Mouse (Mus musculus) midbrain, embryonic 15.5 days (tissue): ENCODE data around the gene Lsamp. TPM values are rescaled to one million over a fixed set of nuclear protein-coding genes. Genes with fewer than 3 reads are reported as not detected.

Source experiments
- ATAC-seq: fragments of 200-750 bp; cut with Nextera tagmentation; replicated peaks from 2 replicates; pipeline ENCODE4 v1.8.0; 2017; ENCODE audit warnings: moderate TSS enrichment
- H3K27ac ChIP-seq: fragments of 300-500 bp; sonication (generic); 2 replicates; pipeline ENCODE4 v1.5.1; 2015; ENCODE audit warnings: mild to moderate bottlenecking, inconsistent platforms
- H3K27me3 ChIP-seq: fragments of 300-500 bp; sonication (generic); replicated peaks from 2 replicates; pipeline ENCODE4 v1.6.1; 2015; ENCODE audit warnings: inconsistent platforms
- H3K36me3 ChIP-seq: fragments of 300-500 bp; sonication (generic); replicated peaks from 2 replicates; pipeline ENCODE4 v1.6.1; 2015; ENCODE audit warnings: inconsistent platforms
- H3K4me1 ChIP-seq: fragments of 300-500 bp; sonication (generic); 2 replicates; pipeline ENCODE4 v1.6.1; 2015; ENCODE audit warnings: inconsistent platforms
- H3K4me2 ChIP-seq: fragments of 300-500 bp; sonication (generic); 2 replicates; pipeline ENCODE4 v1.6.1; 2015; ENCODE audit warnings: inconsistent platforms, mild to moderate bottlenecking, moderate library complexity
- H3K4me3 ChIP-seq: fragments of 300-500 bp; sonication (generic); 2 replicates; pipeline ENCODE4 v1.5.1; 2015; ENCODE audit warnings: mild to moderate bottlenecking, inconsistent platforms
- H3K9ac ChIP-seq: fragments of 300-500 bp; sonication (generic); 2 replicates; pipeline ENCODE4 v1.6.1; 2015; ENCODE audit warnings: mild to moderate bottlenecking, inconsistent platforms
- H3K9me3 ChIP-seq: fragments of 300-500 bp; sonication (generic); 2 replicates; pipeline ENCODE4 v1.6.1; 2016; ENCODE audit warnings: inconsistent platforms
- WGBS: fragments of 180-500 bp; shearing (Covaris S2); methylation state at CpG from one replicate; pipeline ENCODE4 v1.1.7; 2015; ENCODE audit warnings: mixed read lengths; 5-methylcytosine and 5-hydroxymethylcytosine counted together
- polyA plus RNA-seq: library from polyadenylated mRNA; unstranded; fragments of >200 nt; fragmentation: Nextera tagmentation; extraction: Ambion mirVana; gene quantifications from 2 replicates; pipeline ENCODE4 v1.2.1, GENCODE M21; 2015

The Lsamp gene
- polyA plus RNA-seq, 1 experiment from 2014 or later, result 107 TPM

DNA sequence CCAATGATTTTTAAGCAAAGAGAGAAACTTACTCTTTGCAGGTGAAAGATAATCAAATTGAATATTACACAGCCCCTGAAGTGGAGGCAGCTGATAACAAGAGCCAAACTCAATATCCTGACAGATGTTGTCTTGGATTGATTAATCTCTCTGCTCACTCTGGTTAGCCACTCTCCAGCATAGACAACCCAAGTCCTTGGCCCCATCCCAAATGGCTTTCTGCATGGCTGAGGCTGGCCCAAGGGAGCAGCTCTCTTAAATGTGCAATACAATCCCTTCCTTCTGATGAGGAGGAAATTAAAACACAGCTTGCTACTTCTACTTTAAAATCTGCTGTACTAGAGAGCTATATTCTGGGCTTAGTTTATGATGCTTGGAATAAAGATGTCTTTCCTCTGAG lies 1572.9 kb downstream of the Lsamp start:
- Histone ChIP-seq H3K27ac (no peak overlapping the region), H3K4me2 (no peak overlapping the region), H3K36me3 (no peaks in the 10 kb centered on the region), H3K27me3 (no peaks in the 10 kb centered on the region), H3K9ac (no peak overlapping the region), H3K9me3 (no peaks in the 10 kb centered on the region), H3K4me1 (peaks cover 5% of the 10 kb centered on the region), H3K4me3 (no peak overlapping the region)
- ATAC-seq, result no peak

- H3K4me1 ChIP-seq, result 0 out of 2 replicates have a peak, but pooled peaks cover 10% of the 10 kb centered on the region
- no peak overlapping the region for H3K27ac ChIP-seq
- ATAC-seq, result no peak
- H3K36me3 ChIP-seq, result no peaks in the 10 kb centered on the region
- WGBS, result 71% methylated on average over 2 of the region's 2 CpGs
- no peaks in the 10 kb centered on the region for H3K9me3 ChIP-seq
- H3K27me3 ChIP-seq, result no peaks in the 10 kb centered on the region
- H3K4me2 ChIP-seq, result no peak overlapping the region
- H3K9ac ChIP-seq, result no peak overlapping the region
- H3K4me3 ChIP-seq, result no peak overlapping the region
Measured at GRCm38 (mm10) chr16:41565233-41565632, 1581.1 kb downstream of the Lsamp start.

GRCm38 (mm10) chr16:41588675-41589301 lies 1604.6 kb downstream of the Lsamp start:
- Histone ChIP-seq H3K4me3 (no peak overlapping the region), H3K9ac (no peak overlapping the region), H3K36me3 (no peaks in the 10 kb centered on the region), H3K4me1 (peaks cover 2% of the 10 kb centered on the region; the same call in 1 of the 2 replicates), H3K27me3 (no peaks in the 10 kb centered on the region), H3K27ac (peak overlapping the region; percentile 63), H3K9me3 (no peaks in the 10 kb centered on the region), H3K4me2 (no peak overlapping the region)
- peak; percentile 87 for ATAC-seq
- WGBS, result 24% methylated on average over 5 of the region's 5 CpGs

DNA sequence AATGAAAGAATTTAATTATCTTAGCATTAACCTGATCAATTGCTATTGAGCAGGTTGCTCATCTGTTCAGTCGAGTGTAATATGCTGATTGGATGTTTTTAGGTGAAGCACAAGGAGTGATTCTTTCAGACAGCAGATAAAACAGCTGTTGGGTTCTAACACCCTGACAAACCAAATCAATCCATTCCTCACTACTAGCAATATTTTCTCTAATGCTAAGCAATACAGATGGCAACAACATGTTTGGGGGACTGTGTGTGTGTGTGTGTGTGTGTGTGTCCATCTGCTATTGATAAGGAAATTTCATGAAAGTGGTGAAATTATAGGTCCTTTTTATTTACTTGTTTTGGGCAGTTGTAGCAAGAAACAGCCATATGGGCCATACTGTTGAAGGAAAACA lies 1628.1 kb downstream of the Lsamp start:
- H3K4me1 ChIP-seq, result no peaks in the 10 kb centered on the region
- no peaks in the 10 kb centered on the region for H3K36me3 ChIP-seq
- no peaks in the 10 kb centered on the region for H3K9me3 ChIP-seq
- no peak for ATAC-seq
- 67% methylated on average over 1 of the region's 1 CpGs for WGBS
- no peak overlapping the region for H3K9ac ChIP-seq
- H3K4me2 ChIP-seq, result no peak overlapping the region
- H3K27ac ChIP-seq, result no peak overlapping the region
- no peaks in the 10 kb centered on the region for H3K27me3 ChIP-seq
- no peak overlapping the region for H3K4me3 ChIP-seq

DNA sequence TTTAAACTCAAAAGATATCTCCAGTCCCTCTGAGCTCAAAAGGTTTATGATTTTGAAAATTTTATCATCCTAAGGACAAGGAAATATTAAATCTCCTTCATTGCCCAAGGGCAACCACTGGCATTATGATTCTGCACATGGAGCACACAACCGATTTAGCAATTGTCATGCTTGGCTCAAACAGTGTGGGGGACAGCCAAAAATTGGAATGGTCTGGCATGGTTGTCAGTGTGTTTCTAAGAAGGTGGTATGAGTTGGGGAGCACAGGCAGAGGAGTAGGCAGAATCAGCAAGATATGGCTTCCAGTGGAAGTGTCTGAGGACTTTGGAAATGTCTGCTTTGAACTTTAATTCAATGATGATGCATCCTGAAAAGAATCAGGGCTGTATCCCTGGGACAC lies 1639.7 kb downstream of the Lsamp start:
- H3K27me3 ChIP-seq, result no peaks in the 10 kb centered on the region
- no peaks in the 10 kb centered on the region for H3K4me1 ChIP-seq
- no peak overlapping the region for H3K4me3 ChIP-seq
- WGBS, result 60% methylated on average over 1 of the region's 1 CpGs
- no peak for ATAC-seq
- no peak overlapping the region for H3K4me2 ChIP-seq
- H3K9ac ChIP-seq, result no peak overlapping the region
- H3K27ac ChIP-seq, result no peak overlapping the region
- H3K9me3 ChIP-seq, result no peaks in the 10 kb centered on the region
- no peaks in the 10 kb centered on the region for H3K36me3 ChIP-seq

DNA sequence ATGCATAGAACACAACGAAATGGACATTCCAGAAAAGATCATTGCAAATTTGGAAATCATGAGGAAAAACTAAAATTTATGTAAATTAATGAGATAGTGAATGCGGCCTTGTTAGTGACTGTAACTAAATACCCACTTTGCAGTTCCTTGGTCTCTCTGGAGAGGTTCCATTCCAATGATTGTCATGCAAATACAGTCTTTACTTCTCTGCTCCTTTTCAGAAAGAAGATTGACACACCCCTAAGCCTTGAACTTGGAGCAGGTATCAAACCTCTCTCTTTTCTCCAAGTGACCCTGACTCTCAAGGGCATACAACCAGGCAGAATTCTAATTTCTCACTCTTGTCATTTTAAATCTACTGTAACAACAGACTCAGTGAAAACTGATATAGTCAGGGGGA lies 1649.7 kb downstream of the Lsamp start:
- Histone ChIP-seq H3K4me2 (no peak overlapping the region), H3K36me3 (no peaks in the 10 kb centered on the region), H3K27ac (no peak overlapping the region), H3K4me1 (peaks cover 11% of the 10 kb centered on the region), H3K27me3 (no peaks in the 10 kb centered on the region), H3K4me3 (no peak overlapping the region), H3K9me3 (no peaks in the 10 kb centered on the region), H3K9ac (no peak overlapping the region)
- 25% methylated on average over 2 of the region's 2 CpGs for WGBS
- no peak for ATAC-seq

DNA sequence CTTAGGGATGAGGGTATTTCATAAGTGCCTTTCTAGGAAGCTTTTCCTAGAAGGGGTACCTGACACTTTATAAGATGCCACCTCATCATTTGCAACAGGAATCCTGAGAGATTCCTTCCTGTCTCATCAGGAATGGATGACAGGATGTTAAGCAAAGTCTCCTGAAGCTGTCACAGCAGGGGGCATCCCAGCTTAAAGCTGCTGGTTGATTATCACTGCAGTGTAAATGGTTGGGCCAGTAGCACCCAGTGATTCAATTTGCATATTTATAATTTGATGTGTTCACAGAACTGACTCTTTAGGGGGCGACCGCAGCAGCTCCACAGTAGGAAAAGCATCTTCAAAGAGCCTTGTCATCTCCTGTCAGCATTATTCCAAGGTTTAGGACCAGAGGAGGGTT lies 1656.7 kb downstream of the Lsamp start:
- H3K27me3 ChIP-seq, result no peaks in the 10 kb centered on the region
- H3K9ac ChIP-seq, result no peak overlapping the region
- H3K4me3 ChIP-seq, result no peak overlapping the region
- no peak overlapping the region for H3K27ac ChIP-seq
- peaks cover 10% of the 10 kb centered on the region for H3K4me1 ChIP-seq
- no peak overlapping the region for H3K4me2 ChIP-seq
- H3K9me3 ChIP-seq, result no peaks in the 10 kb centered on the region
- 33% methylated on average over 2 of the region's 2 CpGs for WGBS
- ATAC-seq, result 0 out of 2 replicates have a peak, but pooled peaks have one; percentile 50
- H3K36me3 ChIP-seq, result no peaks in the 10 kb centered on the region

DNA sequence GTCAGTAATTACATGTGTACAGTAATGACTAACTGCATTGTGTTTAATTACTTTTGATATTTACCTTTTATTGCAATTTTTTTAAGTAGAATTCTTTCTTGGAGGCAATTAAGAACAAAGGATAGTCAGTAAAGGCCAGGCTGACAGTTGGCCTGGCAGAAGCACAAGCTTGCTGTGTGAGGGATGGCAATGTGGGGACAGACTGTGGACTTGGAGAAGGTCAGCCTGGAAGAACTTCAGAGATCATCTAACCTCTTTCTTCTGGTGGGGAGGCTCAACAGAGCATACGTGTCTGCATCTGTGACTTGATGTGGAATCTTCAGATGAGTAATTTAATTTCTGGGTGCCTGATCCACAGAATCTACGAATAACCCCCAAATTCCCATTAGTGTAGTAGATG lies 1669.1 kb downstream of the Lsamp start:
- Histone ChIP-seq H3K4me3 (no peak overlapping the region), H3K4me1 (no peaks in the 10 kb centered on the region), H3K4me2 (no peak overlapping the region), H3K27me3 (no peaks in the 10 kb centered on the region), H3K27ac (no peak overlapping the region), H3K9ac (no peak overlapping the region), H3K36me3 (no peaks in the 10 kb centered on the region), H3K9me3 (no peaks in the 10 kb centered on the region)
- no peak for ATAC-seq
- 78% methylated on average over 2 of the region's 2 CpGs for WGBS

DNA sequence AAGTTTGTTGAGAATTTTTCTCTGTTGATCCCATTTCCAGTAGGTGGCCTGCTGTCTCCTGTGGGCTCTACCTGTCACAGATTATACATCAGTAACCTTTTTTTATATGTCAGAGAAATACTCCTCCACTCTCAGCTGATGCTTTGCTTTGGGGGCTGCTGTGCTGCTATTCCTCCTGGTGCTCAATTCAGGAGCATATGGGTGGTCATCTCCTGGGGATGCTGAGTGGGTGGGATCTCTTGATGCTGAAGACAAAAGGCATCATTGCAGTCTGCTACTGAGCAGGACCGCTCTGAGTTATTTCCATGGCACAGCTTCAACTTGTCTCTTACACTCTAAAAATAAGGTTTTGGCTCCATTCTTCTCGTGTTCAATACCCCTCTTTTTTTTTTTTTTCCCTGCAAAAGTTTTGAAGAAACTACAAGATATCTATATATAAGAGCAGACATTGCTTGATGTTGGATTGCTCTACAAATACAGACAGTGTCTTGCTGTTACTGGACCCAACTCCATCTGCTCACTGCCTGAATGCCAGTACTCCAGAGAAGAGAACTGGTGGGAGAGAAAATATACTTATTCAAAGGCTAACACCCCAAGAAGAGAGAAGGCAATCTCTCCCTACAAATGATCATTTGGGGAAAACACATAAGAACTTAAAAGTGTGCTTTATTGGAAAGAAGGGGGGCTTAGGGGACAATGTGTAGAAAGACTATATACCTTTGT lies 1690.3 kb downstream of the Lsamp start:
- 82% methylated on average over 2 of the region's 2 CpGs for WGBS
- Histone ChIP-seq H3K4me1 (no peaks in the 10 kb centered on the region), H3K4me2 (no peak overlapping the region), H3K36me3 (no peaks in the 10 kb centered on the region), H3K27me3 (no peaks in the 10 kb centered on the region), H3K27ac (no peak overlapping the region), H3K9ac (no peak overlapping the region), H3K9me3 (no peaks in the 10 kb centered on the region), H3K4me3 (no peak overlapping the region)
- no peak for ATAC-seq

DNA sequence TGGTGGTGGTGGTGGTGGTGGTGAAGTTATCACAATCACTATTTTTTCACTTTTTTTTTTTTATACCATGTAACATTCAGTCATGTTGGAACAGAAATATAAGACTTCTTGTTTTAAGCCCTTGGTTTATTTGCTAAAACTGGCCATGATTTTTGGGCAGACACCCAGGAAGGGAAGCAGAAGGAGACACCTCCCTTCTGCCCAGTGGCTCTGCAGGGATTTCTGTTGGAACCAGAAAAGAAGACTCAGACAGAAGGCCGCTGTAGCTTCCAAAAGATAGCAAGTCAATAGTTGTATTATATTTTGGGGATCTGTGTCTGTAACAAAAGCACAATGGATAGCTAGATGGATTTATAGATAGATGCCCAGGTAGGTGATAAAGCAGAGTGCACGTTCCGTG lies 1691.6 kb downstream of the Lsamp start:
- Histone ChIP-seq H3K4me1 (no peaks in the 10 kb centered on the region), H3K9me3 (no peaks in the 10 kb centered on the region), H3K27me3 (no peaks in the 10 kb centered on the region), H3K36me3 (no peaks in the 10 kb centered on the region), H3K4me2 (no peak overlapping the region), H3K9ac (no peak overlapping the region), H3K27ac (no peak overlapping the region), H3K4me3 (no peak overlapping the region)
- WGBS, result 90% methylated on average over 3 of the region's 3 CpGs
- ATAC-seq, result no peak

- Histone ChIP-seq H3K4me3 (no peak overlapping the region), H3K9me3 (no peaks in the 10 kb centered on the region), H3K4me1 (peaks cover 3% of the 10 kb centered on the region; the same call in 1 of the 2 replicates), H3K9ac (no peak overlapping the region), H3K4me2 (no peak overlapping the region), H3K27me3 (no peaks in the 10 kb centered on the region), H3K36me3 (no peaks in the 10 kb centered on the region), H3K27ac (no peak overlapping the region)
- ATAC-seq, result no peak
Measured at GRCm38 (mm10) chr16:41692435-41692834, 1708.3 kb downstream of the Lsamp start.

GRCm38 (mm10) chr16:41701790-41702428 lies 1717.7 kb downstream of the Lsamp start:
- no peak overlapping the region for H3K9ac ChIP-seq
- no peaks in the 10 kb centered on the region for H3K27me3 ChIP-seq
- no peak overlapping the region for H3K4me3 ChIP-seq
- no peak overlapping the region for H3K27ac ChIP-seq
- no peak overlapping the region for H3K4me2 ChIP-seq
- H3K9me3 ChIP-seq, result no peaks in the 10 kb centered on the region
- no peak for ATAC-seq
- H3K36me3 ChIP-seq, result no peaks in the 10 kb centered on the region
- no peaks in the 10 kb centered on the region for H3K4me1 ChIP-seq
- 49% methylated on average over 5 of the region's 5 CpGs for WGBS
